Mouse (Mus musculus): Measurements from ENCODE around the gene Ankmy2.

Gene Ankmy2

GRCm38 (mm10) chr12:36156637-36157303 lies at the start of gene Ankmy2:
Gene Ankmy2, plus strand, starts transcription at chr12:36157114.
- in situ Hi-C loops (cut with MboI; ENCODE audit: unreplicated experiment in 2 of 2): loop anchor here (5.0 kb wide), 2 partner anchors 56 to 114 kb away; partner anchors contain the start of gene Tspan13 (in 2 of the 2)

- in situ Hi-C loops (cut with MboI; ENCODE audit: unreplicated experiment in 2 of 2): loop anchor here in 1 of 2 experiments (25.0 kb wide), 1 partner anchor 554 kb away; no protein-coding TSS in a partner anchor
These were observed 48.5 kb upstream of the Ankmy2 start for GRCm38 (mm10) chr12:36108442-36108841.

DNA sequence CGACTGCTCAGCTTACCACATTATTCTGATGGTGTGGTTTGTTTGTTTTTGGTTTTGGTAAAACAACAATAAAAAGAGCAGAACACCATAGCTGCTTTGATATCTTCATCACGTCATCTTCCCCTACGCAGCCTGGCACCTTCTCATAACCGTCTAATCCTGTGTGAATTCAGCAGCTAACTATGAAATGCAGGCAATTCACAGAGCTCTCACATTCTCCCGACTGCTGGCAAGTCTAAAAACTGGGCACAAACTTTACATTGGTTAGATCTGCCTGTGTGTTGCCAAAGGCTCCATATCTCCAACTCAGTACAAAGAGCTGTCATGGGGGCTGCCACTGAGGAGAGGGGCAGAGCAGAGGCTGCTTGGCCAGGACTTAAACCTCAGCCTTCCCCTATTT lies 46.5 kb upstream of the Ankmy2 start:
- in situ Hi-C loops (cut with MboI; ENCODE audit: unreplicated experiment in 2 of 2): loop anchor here (5.0 to 25.0 kb wide), 4 partner anchors 208 to 554 kb away; no protein-coding TSS in a partner anchor

- in situ Hi-C loops (cut with MboI; ENCODE audit: unreplicated experiment in 2 of 2): loop anchor here (5.0 to 25.0 kb wide), 4 partner anchors 209 to 554 kb away; no protein-coding TSS in a partner anchor
These were observed 45.8 kb upstream of the Ankmy2 start for GRCm38 (mm10) chr12:36111110-36111509.

GRCm38 (mm10) chr12:36112081-36112480 lies 44.8 kb upstream of the Ankmy2 start:
- in situ Hi-C loops (cut with MboI; ENCODE audit: unreplicated experiment in 2 of 2): loop anchor here (5.0 to 25.0 kb wide), 4 partner anchors 210 to 553 kb away; no protein-coding TSS in a partner anchor

DNA sequence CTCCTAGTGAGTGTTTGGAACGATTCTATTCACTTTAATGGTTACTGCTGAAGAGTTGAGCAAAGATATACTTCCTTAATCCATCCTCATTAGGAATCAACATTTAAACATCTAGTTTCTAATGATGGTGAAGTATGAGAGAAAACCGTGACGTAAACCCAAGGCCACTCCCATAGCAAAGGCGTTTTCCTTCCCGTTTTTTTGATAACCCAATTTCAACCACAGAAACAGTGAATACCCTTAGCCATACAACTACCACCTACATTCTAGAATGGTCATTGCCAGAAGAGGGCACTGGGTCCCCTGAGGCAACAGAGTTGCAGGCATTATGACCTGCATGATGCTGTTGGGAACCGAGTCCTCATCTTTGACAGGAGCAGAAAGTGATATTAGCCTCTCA lies 39.8 kb upstream of the Ankmy2 start:
- in situ Hi-C loops (cut with MboI; ENCODE audit: unreplicated experiment in 2 of 2): loop anchor here (10.0 to 25.0 kb wide), 3 partner anchors 222 to 548 kb away; no protein-coding TSS in a partner anchor

- in situ Hi-C loops (cut with MboI; ENCODE audit: unreplicated experiment in 2 of 2): loop anchor here (10.0 to 25.0 kb wide), 3 partner anchors 224 to 546 kb away; no protein-coding TSS in a partner anchor
These were observed 37.7 kb upstream of the Ankmy2 start for GRCm38 (mm10) chr12:36119244-36119643.

GRCm38 (mm10) chr12:36126049-36126448 lies 30.9 kb upstream of the Ankmy2 start:
- in situ Hi-C loops (cut with MboI; ENCODE audit: unreplicated experiment in 2 of 2): no loop called here

DNA sequence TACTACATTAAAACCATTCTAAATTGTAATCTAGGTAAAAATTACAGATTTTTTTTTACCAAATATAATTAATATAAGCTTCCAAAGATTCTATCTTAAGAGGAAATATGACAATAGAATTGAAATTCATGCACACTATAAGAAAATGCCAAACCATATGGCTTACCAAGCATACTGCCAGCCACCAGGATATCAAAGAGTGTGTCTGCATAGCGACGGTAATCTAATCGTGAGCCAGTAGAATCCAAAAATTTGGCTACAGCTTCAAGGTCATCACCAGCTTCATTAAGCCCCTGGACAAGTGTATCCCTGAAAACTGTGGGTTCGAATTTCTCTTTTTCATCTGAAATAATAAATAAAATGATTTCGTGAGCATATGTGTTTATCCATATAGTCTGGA lies 27.1 kb upstream of the Ankmy2 start:
- in situ Hi-C loops (cut with MboI; ENCODE audit: unreplicated experiment in 2 of 2): no loop called here

DNA sequence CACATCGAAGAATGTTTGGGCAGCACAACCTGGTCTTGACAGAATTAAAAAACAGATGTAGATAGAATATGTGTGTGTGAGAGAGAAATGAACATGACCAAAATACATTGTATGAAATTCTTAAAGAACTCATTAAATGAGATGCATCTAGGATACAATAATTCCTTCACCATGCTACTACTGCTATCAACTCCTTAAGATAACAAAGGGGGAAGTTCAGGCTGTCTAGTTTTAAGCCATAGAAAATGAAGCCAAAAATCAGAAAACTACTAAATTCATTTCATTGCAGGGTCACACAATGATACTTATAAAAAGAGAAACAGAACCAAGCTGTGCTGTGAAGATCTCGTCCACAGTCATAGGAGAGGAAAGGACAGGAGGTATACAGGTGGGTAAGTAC lies 24.7 kb upstream of the Ankmy2 start:
- in situ Hi-C loops (cut with MboI; ENCODE audit: unreplicated experiment in 2 of 2): no loop called here

GRCm38 (mm10) chr12:36132668-36133067 lies 24.2 kb upstream of the Ankmy2 start:
- in situ Hi-C loops (cut with MboI; ENCODE audit: unreplicated experiment in 2 of 2): no loop called here

DNA sequence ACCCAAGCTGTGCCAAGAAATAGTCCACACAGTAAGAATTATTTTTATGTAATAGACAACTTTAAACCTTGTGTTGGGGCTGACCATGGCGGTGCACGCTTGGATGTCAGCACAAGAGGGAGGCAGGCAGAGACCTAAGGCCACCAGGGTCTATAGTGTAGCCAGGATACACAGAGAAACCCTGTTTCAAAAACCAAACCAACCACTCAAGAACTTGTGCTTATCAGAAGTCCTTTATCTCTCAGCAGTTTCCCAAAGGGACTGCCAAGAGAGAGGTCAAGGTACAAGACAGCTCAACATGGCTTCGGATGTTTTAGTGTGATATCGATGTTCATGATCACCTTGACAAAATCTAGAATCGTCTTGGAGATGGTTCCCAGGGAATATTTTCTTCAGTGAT lies 23.4 kb upstream of the Ankmy2 start:
- in situ Hi-C loops (cut with MboI; ENCODE audit: unreplicated experiment in 2 of 2): no loop called here

- in situ Hi-C loops (cut with MboI; ENCODE audit: unreplicated experiment in 2 of 2): no loop called here
These were observed 22.8 kb upstream of the Ankmy2 start for GRCm38 (mm10) chr12:36134111-36134510.

GRCm38 (mm10) chr12:36135409-36135808 lies 21.5 kb upstream of the Ankmy2 start:
- in situ Hi-C loops (cut with MboI; ENCODE audit: unreplicated experiment in 2 of 2): no loop called here

DNA sequence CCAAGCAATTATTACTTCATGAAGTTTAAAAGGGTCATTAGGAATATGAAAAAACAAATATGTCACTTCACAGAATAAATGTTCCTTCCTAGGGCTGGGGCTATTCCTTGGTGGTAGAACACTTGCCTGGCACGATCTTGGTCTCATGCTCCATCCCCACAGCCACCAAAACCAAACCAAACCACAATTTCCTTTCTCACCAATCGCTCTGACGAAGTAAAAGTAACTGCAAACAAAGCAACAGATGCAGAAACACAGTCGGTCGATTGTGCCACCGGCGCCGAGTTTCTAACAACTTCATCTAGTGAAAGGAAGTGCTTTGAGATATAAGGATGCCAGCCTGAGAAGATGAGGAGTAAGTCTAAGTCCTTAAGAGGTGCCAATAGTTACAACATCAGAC lies 20.6 kb upstream of the Ankmy2 start:
- in situ Hi-C loops (cut with MboI; ENCODE audit: unreplicated experiment in 2 of 2): no loop called here

- in situ Hi-C loops (cut with MboI; ENCODE audit: unreplicated experiment in 2 of 2): no loop called here
These were observed 19.7 kb upstream of the Ankmy2 start for GRCm38 (mm10) chr12:36137192-36137591.

DNA sequence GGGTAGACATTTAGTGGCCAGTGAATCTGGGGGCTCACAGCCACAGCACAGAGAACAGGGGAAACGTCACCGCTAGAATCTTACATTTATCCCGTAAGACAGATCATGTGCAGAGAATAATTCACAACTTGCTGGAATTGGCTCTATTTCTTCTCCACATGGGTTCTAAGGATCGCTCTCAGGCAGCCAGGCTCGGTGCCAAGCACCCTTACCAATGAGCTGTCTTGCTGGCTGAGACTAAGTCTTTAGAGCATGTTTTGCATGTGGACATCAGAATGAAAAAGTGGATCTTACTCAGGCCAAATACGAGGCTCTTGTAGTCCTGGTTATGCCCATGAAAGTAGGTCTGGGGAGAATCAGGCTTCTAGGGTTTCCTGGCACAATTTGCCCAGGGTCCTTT lies 16.5 kb upstream of the Ankmy2 start:
- in situ Hi-C loops (cut with MboI; ENCODE audit: unreplicated experiment in 2 of 2): no loop called here

DNA sequence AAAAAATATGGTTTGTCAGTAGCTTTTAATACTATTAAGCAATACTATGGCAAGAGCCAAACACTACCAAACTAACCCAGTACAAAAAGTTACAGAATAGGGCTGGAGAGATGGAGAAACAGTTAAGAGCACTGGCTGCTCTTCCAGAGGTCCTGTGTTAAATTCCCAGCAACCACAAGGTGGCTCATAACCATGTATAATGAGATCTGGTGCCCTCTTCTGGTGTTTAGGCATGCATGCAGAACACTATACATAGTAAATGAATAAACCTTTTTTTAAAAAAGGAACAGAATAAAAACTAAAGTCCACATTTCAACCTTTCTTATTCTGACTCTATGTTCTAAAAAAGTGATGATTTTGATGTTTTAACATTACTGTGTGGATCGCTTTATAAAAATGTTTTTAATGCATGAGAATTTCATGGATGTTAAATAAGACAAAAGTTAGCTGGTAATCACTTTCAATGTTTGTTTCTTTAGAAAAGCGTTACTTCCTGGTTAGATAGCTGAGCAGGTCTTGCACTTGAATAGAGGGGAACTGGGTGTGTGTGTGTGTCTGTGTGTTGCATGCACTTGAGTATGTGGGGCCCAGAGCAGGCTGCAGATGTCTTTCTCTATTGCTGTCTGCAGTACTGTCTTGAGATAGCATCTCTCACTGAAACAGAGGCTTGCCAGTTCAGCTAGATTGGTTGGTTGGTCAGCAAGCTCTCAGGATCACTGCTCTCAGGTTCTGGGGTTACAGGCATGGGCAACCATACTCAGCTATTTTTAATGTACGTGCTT lies 10.5 kb upstream of the Ankmy2 start:
- in situ Hi-C loops (cut with MboI; ENCODE audit: unreplicated experiment in 2 of 2): no loop called here

DNA sequence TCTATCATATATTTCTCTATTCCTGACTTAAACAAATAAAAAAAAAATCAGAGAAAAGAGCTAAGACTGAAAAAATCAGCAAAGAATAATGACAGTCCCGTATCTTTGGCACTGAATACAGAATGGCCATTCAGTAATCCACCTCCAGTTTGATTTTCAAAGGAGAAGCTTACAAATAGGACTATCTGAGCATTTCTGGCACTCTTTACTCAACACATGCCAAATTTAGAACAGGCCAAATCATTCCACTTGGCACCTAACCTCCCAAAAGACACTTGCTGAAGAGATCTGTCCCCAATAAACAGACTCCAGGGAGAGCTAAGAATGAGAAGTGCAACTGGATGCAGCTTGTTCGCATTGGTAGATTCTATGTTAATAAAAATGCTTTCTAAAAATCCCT lies 6.6 kb upstream of the Ankmy2 start:
- in situ Hi-C loops (cut with MboI; ENCODE audit: unreplicated experiment in 2 of 2): no loop called here

DNA sequence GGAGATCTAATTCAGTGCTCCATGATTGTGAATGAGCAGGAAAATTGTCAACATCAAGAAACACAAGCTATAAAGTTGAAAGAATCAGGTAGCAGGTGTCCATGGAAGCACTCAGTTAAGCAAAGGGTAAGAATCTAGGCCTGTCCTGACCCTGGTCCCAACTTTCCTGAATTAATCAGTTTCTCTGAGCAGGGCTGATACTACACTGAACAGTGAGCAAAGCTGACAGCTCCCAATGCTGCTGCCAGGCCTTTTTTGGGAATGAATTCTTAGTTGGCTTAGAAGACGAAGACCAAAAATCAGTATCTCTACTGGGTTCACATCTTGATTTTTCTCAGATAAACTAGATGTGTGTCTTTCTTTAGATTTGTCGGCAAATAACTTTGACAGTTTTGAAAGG lies 6.2 kb upstream of the Ankmy2 start:
- in situ Hi-C loops (cut with MboI; ENCODE audit: unreplicated experiment in 2 of 2): no loop called here

DNA sequence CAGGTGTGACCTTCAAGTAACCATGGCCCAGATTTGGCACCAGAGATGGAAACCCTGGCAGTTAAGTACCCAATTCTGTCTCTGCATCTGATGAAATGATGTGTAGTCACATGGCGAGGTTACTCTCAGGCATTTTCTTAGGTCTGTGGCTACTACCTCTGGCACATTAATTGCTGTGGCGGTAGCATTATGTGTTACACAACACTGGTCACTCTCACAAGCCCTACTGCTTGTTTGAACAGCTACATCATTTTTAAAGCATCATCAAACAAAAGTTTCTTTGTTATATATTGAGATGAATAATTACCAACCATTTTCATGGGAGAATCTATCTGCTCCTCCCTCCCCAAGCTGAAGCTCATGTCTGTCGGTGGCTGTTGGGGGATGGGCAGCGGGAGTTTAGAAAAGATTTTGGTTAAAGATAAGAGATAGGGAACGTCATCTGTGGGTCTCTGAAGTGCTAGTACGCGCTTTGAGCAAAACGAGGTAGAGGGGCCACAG lies 1.7 kb upstream of the Ankmy2 start:
- in situ Hi-C loops (cut with MboI; ENCODE audit: unreplicated experiment in 2 of 2): loop anchor here (5.0 kb wide), 2 partner anchors 57 to 113 kb away; partner anchors contain the start of gene Tspan13 (in 2 of the 2)

Measured in v-Abl transformed pro-B cells (cell line).